Mouse (Mus musculus): Measurements from ENCODE around the gene Gpat2.

DNA sequence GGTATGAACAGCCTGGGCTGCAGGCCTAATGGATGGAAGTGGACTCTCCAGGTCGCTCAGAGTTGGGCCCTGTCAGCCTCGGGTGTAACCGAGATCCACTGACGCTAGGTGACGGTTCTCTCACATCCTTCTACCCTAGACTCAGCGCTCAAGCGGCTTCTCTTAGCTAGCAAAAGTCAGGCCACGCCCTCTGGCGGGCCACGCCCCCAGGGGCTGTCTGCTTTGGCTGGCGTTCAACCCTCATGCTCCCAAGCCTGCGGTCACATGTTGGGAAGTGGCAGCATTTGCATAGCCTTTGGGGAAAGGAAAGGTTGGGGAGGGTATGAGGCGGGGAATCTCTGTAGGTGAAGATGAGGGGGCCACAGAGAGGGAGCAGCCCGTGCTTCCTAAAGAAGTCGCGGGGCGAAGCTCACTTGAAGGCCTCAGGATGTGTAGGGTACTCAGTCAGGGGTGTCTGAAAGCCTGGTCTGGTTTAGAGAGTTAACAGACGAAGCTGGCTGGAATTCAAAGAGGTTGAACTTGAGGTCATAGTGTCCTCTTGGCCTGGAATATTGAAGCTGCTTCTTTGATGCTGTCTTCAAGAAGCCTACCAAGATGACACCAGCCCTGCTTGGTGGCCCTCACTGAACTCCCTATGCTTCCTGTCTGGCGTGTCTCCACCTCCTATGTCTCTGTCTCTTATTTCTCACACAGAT lies 59.6 kb downstream of the Gpat2 start:
- TF ChIP-seq CTCF (IDR thresholded peaks at IDR 0.05; ENCODE audit: insufficient read depth, low read length) (no peak), POLR2A (IDR thresholded peaks at IDR 0.05; ENCODE audit: borderline replicate concordance, extremely low read depth, low read depth, low read length) (no peak)

Data from lung, adult 2 months (tissue).